Mouse (Mus musculus): ENCODE measurements around the gene Olfr543.

Gene Olfr543

GRCm38 (mm10) chr7:102477377-102477776 is 4.1 kb downstream of the Olfr543 start:
- DNase-seq (ENCODE audit: low read depth, low spot score) = no peak

- DNase-seq (ENCODE audit: low read depth, low spot score) = no peak
Measured at GRCm38 (mm10) chr7:102476601-102477000, 4.9 kb downstream of the Olfr543 start.

- DNase-seq (ENCODE audit: low read depth, low spot score) = no peak
Measured at GRCm38 (mm10) chr7:102472675-102473074, 8.8 kb downstream of the Olfr543 start.

- no peak for DNase-seq (ENCODE audit: low read depth, low spot score)
Measured at GRCm38 (mm10) chr7:102467566-102467965, 13.9 kb downstream of the Olfr543 start.

GRCm38 (mm10) chr7:102458618-102459380 is 22.7 kb downstream of the Olfr543 start:
- no peak for DNase-seq (ENCODE audit: low read depth, low spot score)

- no peak for DNase-seq (ENCODE audit: low read depth, low spot score)
Measured at GRCm38 (mm10) chr7:102446438-102446837, 35.0 kb downstream of the Olfr543 start.

GRCm38 (mm10) chr7:102444301-102444700 is 37.2 kb downstream of the Olfr543 start:
- peak; percentile 64 for DNase-seq (ENCODE audit: low read depth, low spot score)

GRCm38 (mm10) chr7:102442432-102442831 is 39.0 kb downstream of the Olfr543 start:
- no peak for DNase-seq (ENCODE audit: low read depth, low spot score)

- DNase-seq (ENCODE audit: low read depth, low spot score) = peak; percentile 90
Measured at GRCm38 (mm10) chr7:102441657-102442391, 39.7 kb downstream of the Olfr543 start, which contains the start of gene Rrm1. Gene Rrm1, plus strand, starts transcription at chr7:102441695.

GRCm38 (mm10) chr7:102440822-102441656 is 40.4 kb downstream of the Olfr543 start:
- no peak for DNase-seq (ENCODE audit: low read depth, low spot score)

GRCm38 (mm10) chr7:102434344-102434743 is 47.1 kb downstream of the Olfr543 start:
- no peak for DNase-seq (ENCODE audit: low read depth, low spot score)

Measured in c-Kit-negative CD71-positive TER-119-positive erythroid progenitor cells, embryonic 14.5 days (primary cell).